20 mouse cellular contexts compared by ENCODE assay signal in the genomic region with DNA sequence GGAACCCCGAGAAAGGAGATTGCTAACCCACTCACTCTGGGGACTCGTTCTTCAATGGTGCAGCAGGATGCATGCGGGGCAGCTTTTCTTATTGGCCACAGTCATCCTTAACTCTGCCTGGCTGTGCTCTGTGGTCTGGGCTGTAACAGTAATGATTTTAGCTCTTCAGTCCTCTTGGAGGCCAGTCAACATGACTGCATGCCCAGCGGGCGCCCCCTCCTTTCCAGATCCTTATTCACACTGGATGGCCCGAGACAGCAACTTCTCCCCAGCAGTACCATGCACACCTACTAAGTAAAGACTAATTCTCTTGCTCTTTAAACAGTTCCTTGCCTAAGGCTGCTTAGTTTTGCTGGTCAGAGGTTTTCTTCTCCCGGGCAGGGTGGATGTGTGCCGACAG. TPM values are rescaled to one million over a fixed set of nuclear protein-coding genes. Genes with fewer than 3 reads are reported as not detected.
DNase-seq lines count a peak whose midpoint lies in the region; ATAC-seq and TF ChIP-seq lines count a peak whose summit lies in the region.
"Had no signal": no experiment of that assay in that cellular context is flagged by ENCODE, and none has a peak within 500 bp of the region (broad histone marks: within the 10 kb centered on the region; RNA-seq: fewer than 3 reads in every experiment).

No protein-coding gene starts in this region.

- peak overlapping the region; percentile 50; the same call in 1 of the 2 replicates for H3K9ac ChIP-seq in heart, embryonic 13.5 days
- H3K9ac ChIP-seq in heart, embryonic 11.5 days (ENCODE audit: low read depth, low read length) = no peak overlapping the region
- H3K9ac ChIP-seq in lung, embryonic 15.5 days = no peak overlapping the region
- no peak overlapping the region for H3K9ac ChIP-seq in kidney, embryonic 16.5 days (replicated peaks; ENCODE audit: low read length)
- H3K9ac ChIP-seq: embryonic facial prominence, embryonic 15.5 days; hindbrain, embryonic 12.5 days had no signal

- no peaks in the 10 kb centered on the region for H3K27me3 ChIP-seq in heart, embryonic 13.5 days (replicated peaks)
- H3K27me3 ChIP-seq in heart, embryonic 11.5 days (ENCODE audit: control insufficient read depth, insufficient read depth, low read length) = no peaks in the 10 kb centered on the region
- H3K27me3 ChIP-seq in lung, embryonic 15.5 days = no peaks in the 10 kb centered on the region
- H3K27me3 ChIP-seq in C2C12 (ENCODE audit: control insufficient read depth, insufficient read depth, insufficient read length) (no peaks in the 10 kb centered on the region), myocyte (ENCODE audit: control insufficient read depth, insufficient read depth, insufficient read length) (no peaks in the 10 kb centered on the region)
- H3K27me3 ChIP-seq in kidney, embryonic 16.5 days (ENCODE audit: insufficient read depth, low read length) = no peaks in the 10 kb centered on the region
- H3K27me3 ChIP-seq: embryonic facial prominence, embryonic 15.5 days; hindbrain, embryonic 12.5 days had no signal

- no peak for ATAC-seq in heart, embryonic 13.5 days (ENCODE audit: extremely low read depth, insufficient number of reproducible peaks, low FRiP score, low TSS enrichment)
- no peak for ATAC-seq in heart, embryonic 11.5 days (replicated peaks; ENCODE audit: insufficient number of reproducible peaks, low FRiP score, low TSS enrichment)
- ATAC-seq in lung, embryonic 15.5 days (ENCODE audit: borderline replicate concordance, extremely low read depth, low FRiP score, low TSS enrichment) = no peak
- ATAC-seq in kidney, embryonic 16.5 days (ENCODE audit: low FRiP score, low TSS enrichment) = no peak

- WGBS in heart, embryonic 13.5 days = 89% methylated on average over 8 of the region's 8 CpGs
- 90% methylated on average over 8 of the region's 8 CpGs for WGBS in heart, embryonic 11.5 days (ENCODE audit: insufficient replicate concordance)
- 87% methylated on average over 8 of the region's 8 CpGs for WGBS in lung, embryonic 15.5 days
- WGBS in kidney, embryonic 16.5 days = 92% methylated on average over 8 of the region's 8 CpGs

- H3K9me3 ChIP-seq in heart, embryonic 13.5 days = no peaks in the 10 kb centered on the region
- no peaks in the 10 kb centered on the region for H3K9me3 ChIP-seq in heart, embryonic 11.5 days (replicated peaks; ENCODE audit: control insufficient read depth, low read length)
- H3K9me3 ChIP-seq in lung, embryonic 15.5 days = no peaks in the 10 kb centered on the region
- H3K9me3 ChIP-seq in kidney, embryonic 16.5 days (ENCODE audit: low read length) = no peaks in the 10 kb centered on the region
- H3K9me3 ChIP-seq: embryonic facial prominence, embryonic 15.5 days; forebrain, embryonic 10.5 days; hindbrain, embryonic 12.5 days had no signal

- 0 out of 2 replicates have a peak, but pooled peaks cover 8% of the 10 kb centered on the region for H3K36me3 ChIP-seq in heart, embryonic 13.5 days
- H3K36me3 ChIP-seq in heart, embryonic 11.5 days (ENCODE audit: control insufficient read depth, insufficient read depth, low read length) = no peaks in the 10 kb centered on the region
- H3K36me3 ChIP-seq in lung, embryonic 15.5 days = peaks cover 6% of the 10 kb centered on the region; the same call in 1 of the 2 replicates
- H3K36me3 ChIP-seq in C2C12 (ENCODE audit: control insufficient read depth, insufficient read depth) (peaks cover 6% of the 10 kb centered on the region), myocyte (ENCODE audit: control insufficient read depth, insufficient read depth) (no peaks in the 10 kb centered on the region)
- peaks cover 7% of the 10 kb centered on the region; the same call in 1 of the 2 replicates for H3K36me3 ChIP-seq in kidney, embryonic 16.5 days (ENCODE audit: insufficient read depth, low read length)
- H3K36me3 ChIP-seq: embryonic facial prominence, embryonic 15.5 days; hindbrain, embryonic 12.5 days had no signal

- no peak overlapping the region for H3K27ac ChIP-seq in heart, embryonic 13.5 days (replicated peaks)
- H3K27ac ChIP-seq in heart, embryonic 11.5 days (ENCODE audit: low read depth, low read length) = no peak overlapping the region
- H3K27ac ChIP-seq in lung, embryonic 15.5 days = 0 out of 2 replicates have a peak overlapping the region, but pooled peaks have one; percentile 2
- H3K27ac ChIP-seq in kidney, embryonic 16.5 days (ENCODE audit: low read length) = no peak overlapping the region
- H3K27ac ChIP-seq: embryonic facial prominence, embryonic 15.5 days; forebrain, embryonic 10.5 days; gastrocnemius, adult 2 months; hindbrain, embryonic 12.5 days had no signal

- H3K4me1 ChIP-seq in heart, embryonic 13.5 days = peaks cover 17% of the 10 kb centered on the region
- H3K4me1 ChIP-seq in heart, embryonic 11.5 days (ENCODE audit: control insufficient read depth, insufficient read depth, low read length) = no peaks in the 10 kb centered on the region
- H3K4me1 ChIP-seq in lung, embryonic 15.5 days = peaks cover 15% of the 10 kb centered on the region; the same call in 1 of the 2 replicates
- peaks cover 9% of the 10 kb centered on the region; the same call in 1 of the 2 replicates for H3K4me1 ChIP-seq in kidney, embryonic 16.5 days (ENCODE audit: insufficient read depth, low read length)

- peaks cover 5% of the 10 kb centered on the region for H3K79me3 ChIP-seq in C2C12 (ENCODE audit: low read depth)

- no peak overlapping the region for H3K4me2 ChIP-seq in heart, embryonic 13.5 days
- no peak overlapping the region for H3K4me2 ChIP-seq in heart, embryonic 11.5 days
- H3K4me2 ChIP-seq in lung, embryonic 15.5 days = no peak overlapping the region
- peak overlapping the region; percentile 71 for H3K4me2 ChIP-seq in myocyte (ENCODE audit: low read depth)
- H3K4me2 ChIP-seq in kidney, embryonic 16.5 days (replicated peaks; ENCODE audit: low read depth, low read length) = no peak overlapping the region
- H3K4me2 ChIP-seq: embryonic facial prominence, embryonic 15.5 days; hindbrain, embryonic 12.5 days had no signal

- no peak overlapping the region for H3K4me3 ChIP-seq in heart, embryonic 13.5 days
- H3K4me3 ChIP-seq in heart, embryonic 11.5 days (ENCODE audit: low read depth, low read length) = no peak overlapping the region
- H3K4me3 ChIP-seq in lung, embryonic 15.5 days = no peak overlapping the region
- H3K4me3 ChIP-seq in C2C12 (ENCODE audit: insufficient read depth, poor library complexity, severe bottlenecking) (no peak overlapping the region), myocyte (peak overlapping the region; percentile 12)
- H3K4me3 ChIP-seq in kidney, embryonic 16.5 days (ENCODE audit: low read length) = no peak overlapping the region
- H3K4me3 ChIP-seq: embryonic facial prominence, embryonic 15.5 days; erythroblast, embryonic 14.5 days; forebrain, embryonic 10.5 days; gastrocnemius, adult 2 months; hindbrain, embryonic 12.5 days had no signal

- H3ac ChIP-seq in C2C12 (ENCODE audit: control insufficient read depth, insufficient read length, low read depth) (peak overlapping the region; percentile 12), myocyte (ENCODE audit: control insufficient read depth, insufficient read length) (no peak overlapping the region)

- DNase-seq in lung, adult 18-20 months = no peak
- DNase-seq: adrenal gland, adult 8-10 months; cerebellum, adult 11 months; cerebellum, adult 8-10 months; cerebellum, postnatal 14 days; embryo, embryonic 11 days; gastrocnemius, adult 2 months; gastrocnemius, postnatal 25 days; heart, postnatal 10 days; heart, postnatal 4 days had no signal

- no peak for TF ChIP-seq CTCF in C2C12 (IDR thresholded peaks at IDR 0.05; ENCODE audit: control insufficient read depth, insufficient read depth, insufficient read length)

- no peak for TF ChIP-seq POLR2A in myocyte (IDR thresholded peaks at IDR 0.05; ENCODE audit: insufficient read length, low read depth)

- H3K79me2 ChIP-seq in C2C12 (ENCODE audit: control insufficient read depth, insufficient read depth) = peaks cover 52% of the 10 kb centered on the region
- H3K79me2 ChIP-seq in myocyte (ENCODE audit: control insufficient read depth, insufficient read depth) = peaks cover 12% of the 10 kb centered on the region

TF ChIP-seq in C2C12, 6 proteins besides CTCF, POLR2A, EP300 and RAD21:
- TF ChIP-seq CEBPB (IDR thresholded peaks at IDR 0.05; ENCODE audit: low read depth) (no peak), MAX (IDR thresholded peaks at IDR 0.05) (peak; percentile 88)

TF ChIP-seq in myocyte, 11 proteins besides CTCF, POLR2A, EP300 and RAD21:
- TF ChIP-seq MAX (IDR thresholded peaks at IDR 0.05; ENCODE audit: low read depth) (no peak), POLR2AphosphoS2 (IDR thresholded peaks at IDR 0.05; ENCODE audit: insufficient read length, low read depth) (no peak), USF1 (IDR thresholded peaks at IDR 0.05; ENCODE audit: low read depth) (no peak), REST (IDR thresholded peaks at IDR 0.05; ENCODE audit: insufficient read depth, insufficient read length) (no peak), E2F4 (IDR thresholded peaks at IDR 0.05; ENCODE audit: insufficient read depth) (no peak), TCF12 (IDR thresholded peaks at IDR 0.05; ENCODE audit: insufficient read depth, poor library complexity, severe bottlenecking) (no peak)

RNA-seq across cellular contexts. Expression of a gene that starts 4.4 kb away (rescaled TPM):
- polyA plus RNA-seq in heart, embryonic 13.5 days (2015; fragmentation: Nextera tagmentation; extraction: Ambion mirVana) = 6.0 and 6.7 TPM in 2 replicates
- polyA plus RNA-seq in heart, embryonic 11.5 days (2014; fragmentation: Nextera tagmentation; extraction: Ambion mirVana) = 6.5 and 7.2 TPM in 2 replicates
- polyA plus RNA-seq in lung, embryonic 15.5 days (2015; fragmentation: Nextera tagmentation; extraction: Ambion mirVana) = 15.1 and 16.1 TPM in 2 replicates
- polyA plus RNA-seq in C2C12 (2012; fragmentation: generic; extraction: Trizol) (9.5 TPM), myocyte (2012; fragmentation: generic; extraction: Trizol) (3.5 TPM)
- 10.2 TPM in 2 replicates for polyA plus RNA-seq in kidney, embryonic 16.5 days (2015; fragmentation: Nextera tagmentation; extraction: Ambion mirVana)
- polyA plus RNA-seq: erythroblast, embryonic 14.5 days had no signal
